Mouse (Mus musculus): ENCODE data around the gene Tubb3. TPM values are rescaled to one million over a fixed set of nuclear protein-coding genes. Genes with fewer than 3 reads are reported as not detected.
"Not testable (repeated sequence)": the region's sequence is repeated elsewhere in the genome, so short reads cannot be mapped to it uniquely, and the experiment has no call there.

Gene Tubb3
- polyA plus RNA-seq, 1 experiment: 0.02 TPM

DNA sequence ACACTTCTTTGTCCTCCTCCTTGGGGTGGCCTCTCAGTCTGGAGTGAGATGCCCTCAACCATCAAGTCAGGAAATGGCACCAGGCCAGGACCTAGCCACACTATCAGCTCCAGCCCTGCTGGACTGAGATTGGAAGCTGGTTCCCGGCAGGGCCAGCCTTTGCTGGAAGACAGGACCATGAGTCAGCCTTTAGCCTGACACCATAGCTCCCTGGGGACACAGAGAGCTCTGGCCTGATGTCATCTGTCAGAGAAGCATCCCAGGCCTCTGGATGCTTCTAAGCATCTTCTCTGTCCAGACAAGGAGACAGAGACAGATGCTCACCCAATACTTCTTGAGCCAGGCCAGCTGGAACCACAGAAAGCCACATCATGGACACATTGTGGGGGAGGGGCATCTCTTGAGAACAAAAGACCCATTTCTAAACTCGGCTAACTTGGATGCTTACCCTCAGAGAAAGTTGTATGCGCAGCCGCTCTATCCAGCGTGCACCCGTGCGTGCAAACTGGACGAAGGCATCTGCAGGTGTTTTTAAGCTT is 1.1 kb upstream of the Tubb3 start:
- peaks cover 76% of the 10 kb centered on the region for H3K4me1 ChIP-seq (ENCODE audit: control insufficient read depth)
- H3K27me3 ChIP-seq (ENCODE audit: control insufficient read depth): peaks cover 61% of the 10 kb centered on the region
- no peaks in the 10 kb centered on the region for H3K36me3 ChIP-seq (ENCODE audit: control insufficient read depth)
- no peaks in the 10 kb centered on the region for H3K9me3 ChIP-seq (ENCODE audit: control insufficient read depth, low read length)
- no peak overlapping the region for H3K4me3 ChIP-seq (replicated peaks)
- no peak for TF ChIP-seq GATA1 (IDR thresholded peaks at IDR 0.05; ENCODE audit: low read length)
- TF ChIP-seq TAL1 (IDR thresholded peaks at IDR 0.05; ENCODE audit: low read length): no peak

DNA sequence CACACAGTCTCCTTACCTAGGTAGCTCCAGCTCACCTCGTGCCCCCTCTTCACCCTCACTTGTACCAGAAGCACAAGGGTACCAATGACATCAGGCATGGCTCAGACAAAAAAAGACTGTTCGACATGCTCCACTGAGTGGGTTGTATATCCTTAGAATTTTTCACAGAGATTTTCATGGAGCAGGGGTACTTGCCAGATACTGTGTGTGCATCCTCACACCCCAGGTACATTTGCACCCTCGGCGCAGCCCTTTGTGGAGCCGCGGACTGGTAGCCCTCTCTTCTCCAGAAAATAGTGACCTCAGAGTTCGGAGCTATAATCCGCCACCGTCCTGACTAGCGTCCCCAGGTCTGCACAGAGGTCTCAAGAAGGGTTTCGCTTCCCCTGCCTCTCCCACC is 436 bp upstream of the Tubb3 start:
- Histone ChIP-seq H3K9me3 (ENCODE audit: control insufficient read depth, low read length) (no peaks in the 10 kb centered on the region), H3K27me3 (ENCODE audit: control insufficient read depth) (peaks cover 61% of the 10 kb centered on the region), H3K4me3 (replicated peaks) (no peak overlapping the region), H3K4me1 (ENCODE audit: control insufficient read depth) (peaks cover 76% of the 10 kb centered on the region), H3K36me3 (ENCODE audit: control insufficient read depth) (no peaks in the 10 kb centered on the region)
- TF ChIP-seq GATA1 (IDR thresholded peaks at IDR 0.05; ENCODE audit: low read length): no peak
- no peak for TF ChIP-seq TAL1 (IDR thresholded peaks at IDR 0.05; ENCODE audit: low read length)

DNA sequence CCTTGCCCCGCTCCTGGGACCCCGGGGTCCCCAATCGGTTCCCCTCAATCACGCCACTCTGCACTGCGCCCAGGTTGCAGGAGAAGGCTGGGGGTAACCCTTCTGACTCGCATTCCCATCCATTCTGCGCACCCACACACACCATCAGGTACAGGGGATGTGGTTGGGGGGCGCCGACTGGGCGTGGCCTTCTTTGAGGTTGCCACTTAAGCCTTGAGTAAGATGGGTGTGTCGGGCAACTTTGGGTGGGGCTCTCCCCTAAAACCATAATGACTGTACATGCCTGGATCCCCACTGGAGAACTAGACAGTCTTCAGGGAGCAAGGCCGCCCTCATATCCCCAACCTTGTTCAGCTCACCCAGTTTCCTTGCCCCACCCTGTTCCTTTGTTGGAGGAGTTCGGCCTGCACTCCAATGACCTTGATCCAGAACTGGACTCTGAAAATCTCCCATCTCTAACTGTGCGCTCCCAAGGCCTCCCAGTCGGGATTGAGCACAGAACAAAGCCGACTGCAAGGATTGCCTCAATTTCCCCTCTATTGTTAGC is 630 bp downstream of the Tubb3 start:
- H3K36me3 ChIP-seq (ENCODE audit: control insufficient read depth): no peaks in the 10 kb centered on the region
- H3K4me1 ChIP-seq (ENCODE audit: control insufficient read depth): peaks cover 77% of the 10 kb centered on the region
- H3K27me3 ChIP-seq (ENCODE audit: control insufficient read depth): peaks cover 61% of the 10 kb centered on the region
- TF ChIP-seq GATA1 (IDR thresholded peaks at IDR 0.05; ENCODE audit: low read length) (no peak), TAL1 (IDR thresholded peaks at IDR 0.05; ENCODE audit: low read length) (no peak)
- H3K9me3 ChIP-seq (ENCODE audit: control insufficient read depth, low read length): no peaks in the 10 kb centered on the region
- peak overlapping the region; percentile 29 for H3K4me3 ChIP-seq (replicated peaks)

DNA sequence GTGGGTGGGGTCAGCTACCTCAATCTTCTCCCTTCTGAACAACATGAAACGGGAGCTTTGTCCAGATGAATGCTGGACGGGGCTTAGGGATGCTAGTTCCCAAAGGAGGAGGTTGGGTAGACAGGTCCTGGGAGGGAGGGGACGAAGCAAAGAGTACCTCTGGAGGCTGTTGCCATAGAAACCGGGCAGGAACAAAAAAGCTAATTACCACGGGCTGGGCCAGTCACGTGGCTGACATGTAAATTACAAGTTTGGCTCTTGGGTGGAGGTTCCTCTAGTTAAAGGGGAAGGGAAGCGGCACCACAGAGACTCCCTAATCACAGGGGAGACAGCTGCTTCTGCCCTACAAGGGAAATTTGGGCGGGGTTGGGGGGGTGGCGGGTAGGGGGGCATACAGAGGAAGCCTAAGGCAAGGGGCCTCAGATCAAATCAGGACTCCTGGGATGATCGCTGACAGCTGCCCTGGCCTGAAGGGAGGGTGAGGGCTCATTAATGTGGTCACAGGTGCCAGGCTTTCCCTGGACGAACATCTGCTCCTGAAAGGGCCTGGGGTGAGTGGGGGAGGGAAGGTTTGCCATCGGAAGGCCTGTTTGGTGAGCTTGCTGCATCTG is 1.4 kb downstream of the Tubb3 start:
- Histone ChIP-seq H3K4me1 (ENCODE audit: control insufficient read depth) (peaks cover 75% of the 10 kb centered on the region), H3K9me3 (ENCODE audit: control insufficient read depth, low read length) (no peaks in the 10 kb centered on the region), H3K36me3 (ENCODE audit: control insufficient read depth) (no peaks in the 10 kb centered on the region), H3K4me3 (replicated peaks) (no peak overlapping the region), H3K27me3 (ENCODE audit: control insufficient read depth) (peaks cover 60% of the 10 kb centered on the region)
- no peak for TF ChIP-seq TAL1 (IDR thresholded peaks at IDR 0.05; ENCODE audit: low read length)
- no peak for TF ChIP-seq GATA1 (IDR thresholded peaks at IDR 0.05; ENCODE audit: low read length)

DNA sequence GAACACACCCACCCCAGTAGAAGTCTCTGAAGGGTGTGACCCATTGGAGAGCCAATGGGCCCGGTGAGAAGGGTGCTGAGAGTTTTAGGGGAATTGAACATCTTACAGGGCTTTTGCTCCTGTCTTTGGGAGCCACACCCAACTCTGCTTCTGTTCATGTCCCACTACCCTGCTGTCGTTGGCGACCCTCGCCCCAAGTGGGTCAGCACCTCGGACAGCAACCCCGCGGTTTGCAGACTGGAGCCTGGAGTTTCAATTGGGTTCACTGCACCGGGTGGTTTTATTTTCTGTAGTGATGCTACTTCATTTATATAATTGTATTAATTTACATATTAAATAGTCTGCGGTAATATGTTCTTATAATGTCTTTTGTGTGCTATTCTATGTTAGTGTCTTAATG is 3.0 kb downstream of the Tubb3 start:
- no peak for TF ChIP-seq GATA1 (IDR thresholded peaks at IDR 0.05; ENCODE audit: low read length)
- no peak for TF ChIP-seq TAL1 (IDR thresholded peaks at IDR 0.05; ENCODE audit: low read length)
- Histone ChIP-seq H3K4me1 (ENCODE audit: control insufficient read depth) (peaks cover 62% of the 10 kb centered on the region), H3K4me3 (replicated peaks) (no peak overlapping the region), H3K36me3 (ENCODE audit: control insufficient read depth) (no peaks in the 10 kb centered on the region), H3K9me3 (ENCODE audit: control insufficient read depth, low read length) (no peaks in the 10 kb centered on the region), H3K27me3 (ENCODE audit: control insufficient read depth) (peaks cover 48% of the 10 kb centered on the region)

DNA sequence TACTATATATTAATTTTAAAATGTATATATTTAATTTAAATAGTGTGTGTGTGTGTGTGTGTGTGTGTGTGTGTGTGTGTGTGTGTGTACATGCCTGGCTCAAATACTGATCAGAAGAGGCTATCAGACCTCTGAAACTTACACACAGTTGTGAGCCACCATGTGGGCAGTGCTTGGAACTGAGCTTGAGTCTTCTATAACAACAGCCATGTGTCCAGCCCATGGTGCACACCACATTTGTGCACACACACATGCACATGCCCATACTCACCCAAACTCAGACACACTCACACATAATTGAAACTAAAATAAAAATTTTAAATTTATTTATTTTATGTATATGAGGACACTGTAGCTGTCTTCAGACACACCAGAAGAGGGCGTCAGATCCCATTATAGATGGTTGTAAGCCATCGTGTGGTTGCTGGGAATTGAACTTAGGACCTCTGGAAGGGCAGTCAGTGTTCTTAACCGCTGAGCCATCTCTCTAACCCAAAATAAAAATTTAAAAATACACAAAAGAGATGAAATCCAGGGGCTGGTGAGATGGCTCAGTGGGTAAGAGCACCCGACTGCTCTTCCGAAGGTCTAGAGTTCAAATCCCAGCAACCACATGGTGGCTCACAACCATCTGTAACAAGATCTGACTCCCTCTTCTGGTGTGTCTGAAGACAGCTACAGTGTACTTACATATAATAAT is 3.9 kb downstream of the Tubb3 start:
- H3K36me3 ChIP-seq (ENCODE audit: control insufficient read depth); H3K4me3 ChIP-seq (replicated peaks); H3K9me3 ChIP-seq (ENCODE audit: control insufficient read depth, low read length): not testable (repeated sequence)
- peaks cover 53% of the 10 kb centered on the region for H3K4me1 ChIP-seq (ENCODE audit: control insufficient read depth)
- peaks cover 39% of the 10 kb centered on the region for H3K27me3 ChIP-seq (ENCODE audit: control insufficient read depth)

DNA sequence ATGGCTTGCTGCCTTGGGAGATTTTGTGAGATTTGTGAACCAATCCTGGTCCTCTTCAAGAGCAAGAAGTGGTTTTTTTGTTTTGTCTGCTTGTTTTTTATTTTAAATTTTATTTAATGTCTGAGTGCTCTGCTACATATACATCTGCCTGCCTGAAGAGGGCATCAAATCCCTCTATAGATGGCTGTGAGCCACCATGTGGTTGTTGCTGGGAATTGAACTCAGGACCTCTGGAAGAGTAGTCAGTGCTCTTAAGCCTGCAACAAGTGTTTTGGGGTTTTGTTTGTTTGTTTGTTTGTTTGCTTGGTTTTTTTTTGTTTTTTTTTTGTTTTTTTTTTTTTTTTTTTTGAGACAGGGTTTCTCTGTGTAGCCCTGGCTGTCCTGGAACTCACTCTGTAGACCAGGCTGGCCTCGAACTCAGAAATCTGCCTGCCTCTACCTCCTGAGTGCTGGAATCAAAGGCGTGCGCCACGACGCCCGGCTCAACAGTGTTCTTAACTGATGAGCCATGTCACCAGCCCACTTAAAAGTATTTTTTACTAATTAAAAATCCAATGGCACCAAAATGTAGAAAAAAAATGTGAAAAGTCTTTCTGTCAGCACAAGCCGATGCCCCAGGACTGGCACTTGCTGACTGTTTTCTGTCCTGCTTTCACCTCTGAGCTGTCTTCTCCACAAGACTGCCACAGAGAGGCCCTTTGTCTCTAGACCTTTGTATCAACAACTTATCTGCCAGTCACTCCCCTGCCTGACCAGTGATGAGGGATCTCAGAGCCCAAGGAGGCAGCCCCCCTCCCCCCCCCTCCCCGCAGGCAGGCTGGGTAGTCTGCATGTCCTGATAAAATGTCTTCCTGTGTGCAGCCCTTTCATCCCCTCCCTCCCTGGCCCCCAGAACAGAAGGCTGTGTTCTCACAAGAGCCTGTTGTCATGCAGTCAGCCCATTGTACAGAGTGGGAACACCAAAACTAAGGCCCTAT is 5.0 kb downstream of the Tubb3 start:
- H3K4me1 ChIP-seq (ENCODE audit: control insufficient read depth): peaks cover 43% of the 10 kb centered on the region
- peaks cover 28% of the 10 kb centered on the region for H3K27me3 ChIP-seq (ENCODE audit: control insufficient read depth)
- no peak overlapping the region for H3K4me3 ChIP-seq (replicated peaks)
- TF ChIP-seq GATA1 (IDR thresholded peaks at IDR 0.05; ENCODE audit: low read length) (no peak), TAL1 (IDR thresholded peaks at IDR 0.05; ENCODE audit: low read length) (no peak)
- H3K36me3 ChIP-seq (ENCODE audit: control insufficient read depth): no peaks in the 10 kb centered on the region
- H3K9me3 ChIP-seq (ENCODE audit: control insufficient read depth, low read length): no peaks in the 10 kb centered on the region

DNA sequence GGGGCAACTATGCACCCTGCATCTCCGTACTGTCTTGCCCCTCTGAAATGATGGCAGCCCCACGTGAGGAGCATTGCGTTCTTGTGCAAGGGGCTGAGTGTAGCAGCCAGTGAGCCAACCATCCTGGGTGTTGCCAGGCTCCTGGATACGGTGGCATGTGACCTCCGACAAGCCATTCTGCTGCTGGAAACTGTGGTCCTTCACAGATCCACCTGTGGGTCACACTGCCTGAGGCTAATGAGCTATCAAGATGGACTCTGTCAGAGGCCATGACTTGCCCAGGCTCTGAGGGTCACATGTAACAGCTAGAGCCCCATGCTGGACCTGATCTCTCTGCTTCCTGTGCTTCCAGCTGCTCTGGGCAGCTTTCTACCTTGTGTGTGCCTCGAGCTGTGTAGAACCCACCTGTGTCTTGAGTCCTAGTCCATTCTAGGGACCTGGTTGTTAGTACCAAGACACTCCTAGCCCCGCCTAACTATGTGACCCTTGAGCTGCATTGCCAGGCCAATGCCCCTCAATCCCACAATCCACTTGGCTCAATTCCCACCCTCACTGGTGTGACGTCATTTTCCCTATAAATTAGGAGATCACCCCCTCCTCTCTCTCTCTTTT is 5.8 kb downstream of the Tubb3 start:
- H3K27me3 ChIP-seq (ENCODE audit: control insufficient read depth): peaks cover 20% of the 10 kb centered on the region
- no peaks in the 10 kb centered on the region for H3K36me3 ChIP-seq (ENCODE audit: control insufficient read depth)
- H3K4me3 ChIP-seq (replicated peaks): no peak overlapping the region
- peaks cover 39% of the 10 kb centered on the region for H3K4me1 ChIP-seq (ENCODE audit: control insufficient read depth)
- no peaks in the 10 kb centered on the region for H3K9me3 ChIP-seq (ENCODE audit: control insufficient read depth, low read length)
- TF ChIP-seq GATA1 (IDR thresholded peaks at IDR 0.05; ENCODE audit: low read length) (no peak), TAL1 (IDR thresholded peaks at IDR 0.05; ENCODE audit: low read length) (no peak)
